Mouse (Mus musculus): ENCODE results near the gene Ccdc191.

DNA sequence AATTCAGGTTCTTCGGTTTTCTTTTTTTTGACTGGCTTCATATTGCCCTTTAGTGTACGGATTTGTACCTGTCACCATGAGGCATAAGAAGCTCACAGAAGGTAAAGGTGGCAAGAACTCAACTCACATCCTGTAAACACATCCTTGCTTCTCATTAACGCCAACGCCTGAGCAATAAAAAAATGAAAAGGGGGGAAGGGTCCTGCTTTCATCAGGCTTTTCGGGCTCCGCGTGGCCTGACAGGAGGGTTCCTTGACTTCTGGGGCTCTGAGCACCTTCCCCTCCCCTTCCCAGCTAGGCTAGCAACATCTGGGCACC, 89.4 kb downstream of the Ccdc191 start:
- TF ChIP-seq CTCF (IDR thresholded peaks at IDR 0.05) = no peak
- no peak for TF ChIP-seq POLR2A (IDR thresholded peaks at IDR 0.05; ENCODE audit: insufficient read depth, low read depth, low read length)
- TF ChIP-seq EP300 (IDR thresholded peaks at IDR 0.05; ENCODE audit: insufficient read depth, low read depth, low read length) = no peak
